Mouse (Mus musculus): ENCODE results near the gene Lrrc75a. TPM values are rescaled to one million over a fixed set of nuclear protein-coding genes. Genes with fewer than 3 reads are reported as not detected.

Gene Lrrc75a
- polyA plus RNA-seq, 1 experiment from 2014 or later: 31.9 TPM

- H3K27ac ChIP-seq (ENCODE audit: low read depth, low read length): no peak overlapping the region
- TF ChIP-seq CTCF (IDR thresholded peaks at IDR 0.05; ENCODE audit: low read depth): no peak
- no peak overlapping the region for H3K4me2 ChIP-seq (replicated peaks; ENCODE audit: low read depth)
- no peak overlapping the region for H3K4me3 ChIP-seq (ENCODE audit: low read depth, low read length)
- H3K36me3 ChIP-seq (ENCODE audit: control insufficient read depth, insufficient read depth): no peaks in the 10 kb centered on the region
- H3K27me3 ChIP-seq (replicated peaks; ENCODE audit: control insufficient read depth, insufficient read depth, low read length): no peaks in the 10 kb centered on the region
- ATAC-seq: peak; percentile 65
- H3K9me3 ChIP-seq (ENCODE audit: control insufficient read depth): no peaks in the 10 kb centered on the region
- no peaks in the 10 kb centered on the region for H3K4me1 ChIP-seq (replicated peaks; ENCODE audit: control insufficient read depth, insufficient read depth, low read length)
- WGBS: 50% methylated on average over 8 of the region's 8 CpGs
- no peak overlapping the region for H3K9ac ChIP-seq (ENCODE audit: low read depth, low read length)
Observed at GRCm38 (mm10) chr11:62591904-62592575, 56.3 kb downstream of the Lrrc75a start.

GRCm38 (mm10) chr11:62591026-62591425 lies 57.3 kb downstream of the Lrrc75a start:
- 90% methylated on average over 2 of the region's 2 CpGs for WGBS
- H3K4me3 ChIP-seq (ENCODE audit: low read depth, low read length): no peak overlapping the region
- H3K4me1 ChIP-seq (replicated peaks; ENCODE audit: control insufficient read depth, insufficient read depth, low read length): no peaks in the 10 kb centered on the region
- no peaks in the 10 kb centered on the region for H3K9me3 ChIP-seq (ENCODE audit: control insufficient read depth)
- no peak overlapping the region for H3K4me2 ChIP-seq (replicated peaks; ENCODE audit: low read depth)
- TF ChIP-seq CTCF (IDR thresholded peaks at IDR 0.05; ENCODE audit: low read depth): no peak
- H3K36me3 ChIP-seq (ENCODE audit: control insufficient read depth, insufficient read depth): no peaks in the 10 kb centered on the region
- no peaks in the 10 kb centered on the region for H3K27me3 ChIP-seq (replicated peaks; ENCODE audit: control insufficient read depth, insufficient read depth, low read length)
- no peak overlapping the region for H3K27ac ChIP-seq (ENCODE audit: low read depth, low read length)
- no peak for ATAC-seq
- H3K9ac ChIP-seq (ENCODE audit: low read depth, low read length): no peak overlapping the region

GRCm38 (mm10) chr11:62589391-62589790 lies 58.9 kb downstream of the Lrrc75a start:
- Histone ChIP-seq H3K4me1 (replicated peaks; ENCODE audit: control insufficient read depth, insufficient read depth, low read length) (no peaks in the 10 kb centered on the region), H3K27ac (ENCODE audit: low read depth, low read length) (no peak overlapping the region), H3K4me3 (ENCODE audit: low read depth, low read length) (no peak overlapping the region), H3K9ac (ENCODE audit: low read depth, low read length) (no peak overlapping the region), H3K36me3 (ENCODE audit: control insufficient read depth, insufficient read depth) (no peaks in the 10 kb centered on the region), H3K4me2 (replicated peaks; ENCODE audit: low read depth) (no peak overlapping the region), H3K27me3 (replicated peaks; ENCODE audit: control insufficient read depth, insufficient read depth, low read length) (no peaks in the 10 kb centered on the region), H3K9me3 (ENCODE audit: control insufficient read depth) (no peaks in the 10 kb centered on the region)
- WGBS: 84% methylated on average over 10 of the region's 10 CpGs
- no peak for TF ChIP-seq CTCF (IDR thresholded peaks at IDR 0.05; ENCODE audit: low read depth)
- no peak for ATAC-seq

GRCm38 (mm10) chr11:62587034-62587433 lies 61.3 kb downstream of the Lrrc75a start:
- Histone ChIP-seq H3K4me3 (ENCODE audit: low read depth, low read length) (no peak overlapping the region), H3K4me2 (replicated peaks; ENCODE audit: low read depth) (no peak overlapping the region), H3K27ac (ENCODE audit: low read depth, low read length) (no peak overlapping the region), H3K27me3 (replicated peaks; ENCODE audit: control insufficient read depth, insufficient read depth, low read length) (no peaks in the 10 kb centered on the region), H3K4me1 (replicated peaks; ENCODE audit: control insufficient read depth, insufficient read depth, low read length) (no peaks in the 10 kb centered on the region), H3K36me3 (ENCODE audit: control insufficient read depth, insufficient read depth) (no peaks in the 10 kb centered on the region), H3K9me3 (ENCODE audit: control insufficient read depth) (no peaks in the 10 kb centered on the region), H3K9ac (ENCODE audit: low read depth, low read length) (no peak overlapping the region)
- no peak for TF ChIP-seq CTCF (IDR thresholded peaks at IDR 0.05; ENCODE audit: low read depth)
- no peak for ATAC-seq
- 88% methylated on average over 5 of the region's 5 CpGs for WGBS

- 71% methylated on average over 9 of the region's 9 CpGs for WGBS
Observed at GRCm38 (mm10) chr11:62584671-62585206, 63.6 kb downstream of the Lrrc75a start.

GRCm38 (mm10) chr11:62583031-62583430 lies 65.3 kb downstream of the Lrrc75a start:
- no peaks in the 10 kb centered on the region for H3K27me3 ChIP-seq (replicated peaks; ENCODE audit: control insufficient read depth, insufficient read depth, low read length)
- H3K36me3 ChIP-seq (ENCODE audit: control insufficient read depth, insufficient read depth): no peaks in the 10 kb centered on the region
- no peak for ATAC-seq
- no peak overlapping the region for H3K4me3 ChIP-seq (ENCODE audit: low read depth, low read length)
- TF ChIP-seq CTCF (IDR thresholded peaks at IDR 0.05; ENCODE audit: low read depth): no peak
- no peak overlapping the region for H3K27ac ChIP-seq (ENCODE audit: low read depth, low read length)
- no peak overlapping the region for H3K4me2 ChIP-seq (replicated peaks; ENCODE audit: low read depth)
- H3K4me1 ChIP-seq (replicated peaks; ENCODE audit: control insufficient read depth, insufficient read depth, low read length): no peaks in the 10 kb centered on the region
- H3K9me3 ChIP-seq (ENCODE audit: control insufficient read depth): no peaks in the 10 kb centered on the region
- 86% methylated on average over 6 of the region's 6 CpGs for WGBS
- no peak overlapping the region for H3K9ac ChIP-seq (ENCODE audit: low read depth, low read length)

More at GRCm38 (mm10) chr11:62584671-62585206, 63.6 kb downstream of the Lrrc75a start:
- ATAC-seq: no peak
- no peak for TF ChIP-seq CTCF (IDR thresholded peaks at IDR 0.05; ENCODE audit: low read depth)
- no peak overlapping the region for H3K4me3 ChIP-seq (ENCODE audit: low read depth, low read length)
- no peaks in the 10 kb centered on the region for H3K36me3 ChIP-seq (ENCODE audit: control insufficient read depth, insufficient read depth)
- no peak overlapping the region for H3K27ac ChIP-seq (ENCODE audit: low read depth, low read length)
- H3K27me3 ChIP-seq (replicated peaks; ENCODE audit: control insufficient read depth, insufficient read depth, low read length): no peaks in the 10 kb centered on the region
- no peak overlapping the region for H3K4me2 ChIP-seq (replicated peaks; ENCODE audit: low read depth)
- H3K9ac ChIP-seq (ENCODE audit: low read depth, low read length): no peak overlapping the region
- H3K9me3 ChIP-seq (ENCODE audit: control insufficient read depth): no peaks in the 10 kb centered on the region
- H3K4me1 ChIP-seq (replicated peaks; ENCODE audit: control insufficient read depth, insufficient read depth, low read length): no peaks in the 10 kb centered on the region
